Mouse (Mus musculus): Measurements from ENCODE around the gene Sh3bgrl.
A peak's percentile ranks its signal among the peaks of the same experiment; 100 is the strongest.

Gene Sh3bgrl

DNA sequence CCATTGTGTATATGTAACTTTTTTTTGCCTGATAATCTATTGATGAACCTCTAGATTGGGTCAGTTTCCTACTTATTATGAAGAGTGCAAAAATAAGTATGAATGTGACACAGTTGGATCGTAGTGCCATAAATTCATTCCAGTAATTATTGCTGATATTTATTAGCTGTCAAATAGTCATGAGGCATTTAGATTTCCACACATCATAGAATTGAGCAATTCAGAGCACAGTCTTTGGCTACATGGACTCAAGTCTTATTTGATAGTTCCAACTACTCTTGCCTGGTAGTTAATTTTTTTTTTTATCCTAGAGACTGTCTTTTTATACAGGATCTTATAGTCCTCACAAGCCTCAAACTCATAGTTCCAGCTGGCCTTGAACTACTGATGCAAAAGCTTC, 34.9 kb downstream of the Sh3bgrl start:
- no peak for DNase-seq (ENCODE audit: low read depth in 1 of 2, low spot score in 2 of 2)

DNA sequence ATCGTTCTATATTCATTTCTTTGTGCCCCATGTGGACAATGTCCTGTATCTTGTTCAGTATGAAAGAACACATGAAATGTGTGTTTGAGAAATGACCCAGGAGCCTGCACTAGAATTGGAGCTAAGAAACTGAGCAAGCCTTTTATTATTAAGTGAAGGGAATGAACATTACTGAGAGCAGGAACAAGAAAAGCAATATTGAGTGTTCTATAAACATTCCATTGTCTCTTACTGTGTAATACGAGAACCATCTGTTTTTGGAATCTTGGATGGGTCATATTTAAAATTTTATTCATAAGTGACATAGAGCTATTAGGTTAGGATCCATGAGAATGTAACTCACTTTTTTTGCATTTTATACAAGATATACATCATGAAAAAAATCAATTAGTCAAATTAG, 36.7 kb downstream of the Sh3bgrl start:
- DNase-seq (ENCODE audit: low read depth in 1 of 2, low spot score in 2 of 2), result no peak

DNA sequence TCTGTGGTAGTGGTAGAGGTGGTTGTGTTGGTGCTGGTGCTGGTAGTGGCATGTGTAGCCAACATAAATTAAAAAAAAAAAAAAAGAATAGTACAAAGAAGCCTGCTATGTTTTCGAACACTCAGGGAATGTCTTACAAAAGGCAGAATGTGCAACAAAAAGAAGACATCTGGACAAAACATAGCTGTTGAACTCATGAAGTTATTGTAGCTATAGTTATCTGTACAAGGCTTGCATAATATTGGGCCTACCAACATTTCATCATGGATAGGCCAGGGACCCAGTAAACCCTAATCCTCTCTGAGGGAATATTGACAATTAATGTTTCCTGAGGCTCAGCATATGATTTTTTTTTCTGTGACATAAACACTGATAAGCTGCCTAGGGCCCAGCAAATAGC, 37.3 kb downstream of the Sh3bgrl start:
- no peak for DNase-seq (ENCODE audit: low read depth in 1 of 2, low spot score in 2 of 2)

DNA sequence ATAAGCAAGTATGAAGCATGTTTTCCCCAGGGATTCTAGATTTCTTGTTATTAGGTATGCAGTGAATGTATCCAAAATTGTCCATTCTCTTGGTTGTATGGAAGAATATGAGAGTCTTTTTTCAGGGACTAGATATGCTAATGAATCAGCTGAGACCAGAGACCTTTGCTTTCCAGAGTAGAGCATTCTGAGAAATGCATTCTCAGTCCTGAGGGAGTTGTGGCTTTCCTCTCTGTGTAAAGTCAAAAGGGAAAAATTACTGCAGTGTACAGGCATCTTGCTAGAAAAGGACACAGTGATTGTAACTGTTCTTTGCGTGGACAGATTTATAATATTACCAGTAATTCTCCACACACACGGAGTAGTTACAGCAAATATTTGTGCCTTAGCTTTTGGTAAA, 38.3 kb downstream of the Sh3bgrl start:
- no peak for DNase-seq (ENCODE audit: low read depth in 1 of 2, low spot score in 2 of 2)

DNA sequence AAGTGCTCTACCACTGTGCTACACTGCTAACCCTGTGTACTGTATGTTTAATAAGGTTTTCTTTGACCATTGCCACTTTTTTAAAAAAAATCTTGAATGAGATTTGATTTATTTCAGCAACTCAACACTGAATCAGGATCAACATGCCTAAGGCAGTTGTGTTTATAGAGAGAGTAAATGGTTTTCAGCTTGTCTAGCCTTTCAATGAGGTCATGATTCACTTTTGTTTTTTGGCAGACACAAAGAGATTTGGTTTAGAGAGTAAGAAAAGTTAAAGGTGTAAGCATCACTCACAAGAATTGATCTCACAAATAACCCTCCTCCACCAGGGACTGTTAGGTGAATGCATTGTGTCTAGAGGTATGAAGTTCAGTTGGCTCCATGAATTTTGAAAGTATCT, 41.1 kb downstream of the Sh3bgrl start:
- DNase-seq (ENCODE audit: low read depth in 1 of 2, low spot score in 2 of 2), result no peak

DNA sequence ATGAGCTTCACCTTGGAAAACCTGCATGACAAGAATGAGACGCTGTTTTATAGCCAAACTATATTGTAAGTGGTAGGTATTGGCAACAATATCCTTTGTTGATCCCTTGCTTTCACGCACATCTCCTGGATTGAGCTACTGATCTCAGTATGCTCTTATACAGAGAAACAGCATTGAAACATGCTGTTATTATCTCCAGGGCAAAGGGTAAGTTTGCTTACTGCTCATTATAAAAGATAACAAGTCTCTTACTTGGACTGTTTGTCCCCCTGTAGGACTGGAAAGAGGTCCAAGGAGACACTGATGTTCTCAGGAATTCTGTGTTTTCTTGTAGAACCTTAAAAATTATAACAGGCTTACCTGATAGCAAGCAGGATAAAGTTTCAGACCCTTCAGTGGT, 41.7 kb downstream of the Sh3bgrl start:
- DNase-seq (ENCODE audit: low read depth in 1 of 2, low spot score in 2 of 2), result no peak

DNA sequence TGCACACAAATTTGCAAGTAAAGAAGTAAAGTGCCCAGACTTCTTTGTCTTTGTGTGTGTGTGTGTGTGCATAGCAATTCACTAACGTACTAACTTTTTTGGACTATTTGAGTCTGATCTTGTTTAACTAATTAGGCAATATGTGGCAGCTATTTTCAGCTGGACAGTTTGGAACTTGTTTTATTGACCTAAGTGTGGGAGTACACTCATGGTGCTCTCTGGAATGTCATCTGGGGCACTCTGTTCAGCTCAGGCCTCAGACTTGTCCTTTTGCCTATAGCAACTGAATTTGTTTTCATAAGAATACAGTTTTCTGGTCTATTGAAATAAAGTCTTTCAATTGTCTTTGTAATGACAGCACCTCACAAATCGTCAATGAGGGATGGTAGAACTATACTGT, 42.1 kb downstream of the Sh3bgrl start:
- no peak for DNase-seq (ENCODE audit: low read depth in 1 of 2, low spot score in 2 of 2)

DNA sequence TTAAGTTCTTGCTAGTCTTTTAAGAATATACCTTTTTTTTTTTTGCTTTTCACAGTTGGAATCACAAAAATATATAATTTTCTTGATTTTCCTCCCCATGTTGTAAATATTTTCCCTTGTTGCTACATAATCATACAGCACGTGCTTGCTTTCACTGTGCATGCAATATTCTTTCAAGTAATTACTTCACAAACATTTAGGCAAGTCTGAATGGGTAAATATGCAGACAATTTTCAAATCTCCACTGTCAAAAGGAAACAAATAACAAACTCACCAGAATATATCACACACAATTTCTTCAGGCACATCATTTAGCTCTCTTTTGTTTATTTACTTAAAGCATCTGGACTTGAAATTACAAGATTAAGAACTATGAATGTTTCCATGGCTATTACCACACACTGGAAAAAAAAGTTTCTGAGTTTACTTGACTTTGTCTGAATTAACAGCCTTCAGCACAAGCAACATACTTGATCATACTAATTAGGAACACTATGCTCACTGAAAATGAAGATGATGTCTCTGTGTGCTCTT, 46.2 kb downstream of the Sh3bgrl start:
- no peak for DNase-seq (ENCODE audit: low read depth in 1 of 2, low spot score in 2 of 2)

DNA sequence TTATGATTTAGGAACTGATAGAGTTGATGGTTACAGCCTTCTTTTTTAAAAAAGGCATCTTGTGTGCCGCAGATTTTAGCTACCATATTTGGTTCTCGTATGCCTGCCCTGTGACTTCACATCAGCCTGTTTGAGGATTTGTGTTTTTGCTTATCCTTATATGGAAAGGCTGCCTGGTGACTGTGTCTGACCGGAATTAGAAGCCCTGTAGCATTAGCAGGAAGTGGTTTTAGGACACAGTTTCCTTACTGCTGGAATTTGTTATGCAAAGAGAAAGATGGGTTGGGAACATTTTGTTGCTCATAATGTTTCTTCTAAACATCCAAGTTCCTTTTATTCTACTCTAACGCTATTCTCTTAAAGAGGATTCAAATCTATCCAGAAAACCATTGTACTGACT, 47.1 kb downstream of the Sh3bgrl start:
- no peak for DNase-seq (ENCODE audit: low read depth in 1 of 2, low spot score in 2 of 2)

DNA sequence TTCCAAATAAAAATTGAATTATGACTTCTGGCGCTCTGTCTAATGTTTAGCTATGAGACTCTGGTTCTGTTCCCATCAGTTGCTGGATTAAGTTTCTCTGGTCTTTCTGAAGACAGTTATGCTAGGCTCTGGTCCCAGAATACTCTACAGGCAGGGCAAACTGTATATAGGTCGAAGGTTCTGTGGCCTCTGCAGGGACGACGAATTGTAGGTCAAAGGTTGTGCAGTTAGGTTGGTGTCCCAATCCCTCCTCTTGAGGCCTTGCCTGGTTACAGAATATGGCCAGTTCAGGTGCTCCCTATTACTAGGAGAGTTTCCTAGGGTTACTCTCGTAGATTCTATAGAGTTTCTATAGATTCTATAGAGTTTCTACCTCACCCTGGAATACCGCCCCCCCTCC, 50.6 kb downstream of the Sh3bgrl start:
- DNase-seq (ENCODE audit: low read depth in 1 of 2, low spot score in 2 of 2), result no peak

DNA sequence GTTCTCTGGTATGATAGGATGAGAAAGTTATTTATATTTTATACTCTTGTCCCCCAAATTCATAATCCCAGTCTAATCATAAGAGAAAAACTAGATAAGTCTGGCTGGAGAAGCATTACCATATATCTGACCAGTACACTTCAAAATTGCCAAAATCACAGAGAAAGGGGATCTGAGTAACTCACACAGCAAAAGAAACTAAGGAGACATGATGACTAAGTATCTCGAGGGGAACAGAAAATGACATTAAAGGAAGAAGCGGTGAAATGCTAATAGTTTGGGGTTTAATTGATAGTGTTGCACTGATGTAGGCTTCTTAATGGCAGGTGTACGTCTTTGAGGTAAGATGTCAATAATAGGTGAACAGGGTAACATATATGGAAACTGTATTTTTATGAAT, 51.9 kb downstream of the Sh3bgrl start:
- no peak for DNase-seq (ENCODE audit: low read depth in 1 of 2, low spot score in 2 of 2)

DNA sequence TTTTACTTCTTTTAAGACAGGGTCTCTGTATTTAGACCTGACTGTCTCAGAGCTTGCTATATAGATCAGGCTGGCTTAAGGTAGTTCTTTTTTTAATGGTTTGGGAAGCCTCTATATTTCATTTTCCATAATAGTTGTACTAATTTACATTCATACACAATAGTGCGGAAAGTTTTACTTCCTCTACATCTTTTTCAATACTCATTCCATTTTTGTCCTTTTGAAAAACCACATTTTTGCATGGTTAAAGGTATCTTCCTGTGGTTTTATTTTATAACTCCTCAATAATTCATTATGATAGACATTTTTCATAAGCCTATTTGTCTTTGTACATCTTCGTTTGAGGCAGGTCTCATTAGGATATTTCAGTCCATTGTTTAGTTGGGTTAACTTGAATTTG, 56.1 kb downstream of the Sh3bgrl start:
- DNase-seq (ENCODE audit: low read depth in 1 of 2, low spot score in 2 of 2), result no peak

DNA sequence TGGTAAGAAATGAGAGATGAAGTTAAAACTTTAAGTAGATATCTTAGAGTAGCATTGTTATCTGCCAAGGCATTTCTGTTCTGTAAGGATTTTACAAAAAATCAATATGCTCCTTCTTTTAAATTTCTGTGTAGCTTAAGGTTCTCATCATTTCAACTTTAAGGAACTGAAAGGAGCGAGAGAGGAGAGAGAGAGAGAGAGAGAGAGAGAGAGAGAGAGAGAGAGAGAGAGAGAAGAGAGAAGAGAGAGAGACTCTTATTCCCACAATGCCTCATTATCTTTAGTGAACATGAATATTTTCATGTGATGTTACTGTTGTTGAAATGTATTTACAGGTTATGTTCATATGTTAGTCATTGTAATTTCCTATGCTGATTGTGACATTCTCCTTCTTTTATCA, 65.2 kb downstream of the Sh3bgrl start:
- no peak for DNase-seq (ENCODE audit: low read depth in 1 of 2, low spot score in 2 of 2)

DNA sequence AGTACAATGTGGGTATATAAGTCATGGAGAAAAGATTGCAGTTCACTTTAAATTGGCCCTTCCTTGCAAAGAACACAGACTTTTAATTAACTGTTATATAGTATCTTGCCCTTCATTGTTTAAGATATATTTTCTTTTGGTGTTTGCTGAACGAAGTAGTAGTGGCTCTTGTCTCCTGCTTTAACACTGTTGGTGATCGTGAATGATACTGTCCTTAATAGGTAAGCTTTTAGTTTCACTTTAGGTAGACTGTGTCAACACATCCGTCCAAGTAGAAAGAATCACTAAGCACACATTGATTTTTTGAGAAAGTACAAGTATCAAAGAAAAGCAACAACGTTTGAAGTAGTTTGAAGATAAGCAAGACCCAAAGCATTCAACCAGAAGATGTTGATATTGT, 65.7 kb downstream of the Sh3bgrl start:
- no peak for DNase-seq (ENCODE audit: low read depth in 1 of 2, low spot score in 2 of 2)

DNA sequence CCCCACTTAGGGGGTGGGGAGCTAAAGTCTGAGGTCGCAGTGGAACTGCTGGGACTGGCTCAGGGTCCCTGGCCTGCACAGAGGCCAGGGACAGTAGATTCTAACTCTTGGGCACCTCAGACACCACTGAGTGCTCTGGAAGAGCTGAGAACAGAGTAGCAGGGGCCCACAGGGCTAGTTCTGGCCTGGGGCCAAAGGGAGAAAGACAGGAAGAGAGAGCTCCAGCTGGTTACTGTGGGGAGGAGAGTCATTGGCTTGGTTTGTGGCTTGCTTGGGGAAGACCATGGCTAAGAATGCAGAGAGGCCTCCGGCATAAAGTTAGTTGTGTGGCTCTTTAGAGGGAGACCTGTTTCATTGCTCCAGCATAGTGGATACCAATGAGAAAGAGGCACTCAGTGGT, 79.9 kb downstream of the Sh3bgrl start:
- no peak for DNase-seq (ENCODE audit: low read depth in 1 of 2, low spot score in 2 of 2)

DNA sequence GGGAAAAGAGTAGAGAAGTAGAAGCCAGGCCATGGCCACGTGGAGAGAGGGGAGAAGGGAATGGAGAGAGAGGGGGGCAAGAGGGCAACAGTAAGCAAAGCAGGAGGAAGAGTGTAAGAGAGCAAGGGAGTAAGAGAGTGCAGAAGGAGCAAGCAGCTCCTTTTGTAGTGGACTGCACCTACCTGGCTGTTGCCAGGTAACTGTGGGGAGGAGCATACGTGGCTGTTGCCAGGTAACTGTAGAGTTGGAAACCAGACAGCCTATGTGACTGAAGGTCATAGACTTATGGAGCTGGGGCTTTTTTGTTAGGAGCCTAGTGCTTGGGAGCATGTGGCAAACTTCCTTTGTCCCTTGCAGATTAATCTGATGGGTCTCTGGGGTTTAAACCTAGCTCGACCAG, 80.3 kb downstream of the Sh3bgrl start:
- DNase-seq (ENCODE audit: low read depth in 1 of 2, low spot score in 2 of 2), result no peak

DNA sequence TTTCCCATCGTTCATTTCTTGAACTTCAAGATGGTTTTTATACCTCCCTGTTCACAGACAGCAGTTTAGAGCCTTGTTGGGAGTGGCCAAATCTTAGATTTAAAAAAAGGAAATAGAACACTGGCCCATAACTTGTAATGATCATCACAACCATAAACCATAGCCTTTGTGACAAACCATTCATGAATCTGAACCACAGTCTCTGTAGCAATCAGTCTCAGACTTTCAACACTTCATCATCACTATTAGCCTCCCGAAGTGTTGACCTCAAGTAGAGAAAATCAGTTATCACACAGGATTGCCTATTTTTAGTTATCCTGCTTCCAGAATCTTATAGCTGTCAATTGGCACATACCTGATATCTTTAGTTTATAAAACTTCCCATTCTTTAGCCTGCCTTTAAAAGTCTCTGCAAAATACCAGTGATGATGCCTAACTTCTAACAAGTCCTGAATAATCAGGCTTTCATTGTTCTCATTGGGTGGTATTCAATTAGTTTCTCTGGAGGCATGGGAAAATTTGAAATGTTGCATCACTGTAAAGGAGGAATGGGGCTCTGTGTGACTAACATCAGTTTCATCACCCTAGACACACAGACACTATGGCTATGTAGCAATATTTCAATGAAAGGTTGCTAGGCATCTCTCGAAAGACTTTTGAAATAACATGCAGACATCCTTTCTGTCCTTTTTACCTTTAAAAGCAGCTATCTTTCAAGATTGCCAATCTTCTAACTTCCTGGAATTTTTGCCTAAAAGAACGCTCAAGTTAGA, 89.7 kb downstream of the Sh3bgrl start:
- no peak for DNase-seq (ENCODE audit: low read depth in 1 of 2, low spot score in 2 of 2)

DNA sequence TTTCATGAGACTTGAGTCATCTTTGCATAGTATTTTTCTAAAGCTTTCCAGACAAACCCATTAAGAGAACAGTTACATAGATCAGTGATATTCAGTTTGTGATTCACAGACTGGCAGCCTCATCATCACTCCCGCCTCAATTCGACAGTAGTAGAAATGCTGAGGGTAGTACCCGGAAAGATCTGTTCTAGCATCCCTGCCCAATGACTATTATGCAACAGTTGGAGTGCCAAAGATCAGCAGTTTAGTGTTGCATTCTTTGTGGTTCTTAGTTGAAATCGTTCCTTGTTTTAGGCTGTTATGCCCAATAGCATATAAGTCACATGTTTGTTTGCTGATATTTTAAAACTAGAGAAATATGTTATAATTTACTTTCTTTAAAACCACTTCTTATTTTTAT, 94.4 kb downstream of the Sh3bgrl start:
- DNase-seq (ENCODE audit: low read depth in 1 of 2, low spot score in 2 of 2), result peak in 1 of 2 experiments; percentile 10

DNA sequence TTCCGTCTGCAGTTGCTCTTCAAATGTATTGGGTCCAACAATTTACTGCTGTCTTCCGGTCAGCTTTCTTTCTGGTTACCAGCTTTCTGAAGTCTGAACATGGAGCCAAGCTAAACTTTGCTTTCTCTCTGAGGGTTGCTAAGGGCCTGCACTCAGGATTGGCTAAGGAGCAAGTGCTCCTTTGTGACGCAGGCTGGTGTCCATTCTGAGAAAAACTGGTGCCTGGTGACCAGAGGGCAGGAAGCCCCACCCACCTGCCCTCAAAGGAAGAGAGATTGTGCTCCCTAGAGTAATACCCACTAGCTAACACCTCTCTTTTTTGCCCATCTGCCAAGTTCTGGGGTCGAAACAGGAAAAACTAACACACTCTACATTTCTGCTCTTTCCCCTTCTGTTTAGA, 95.8 kb downstream of the Sh3bgrl start:
- DNase-seq (ENCODE audit: low read depth in 1 of 2, low spot score in 2 of 2), result peak; percentile 6 to 42

DNA sequence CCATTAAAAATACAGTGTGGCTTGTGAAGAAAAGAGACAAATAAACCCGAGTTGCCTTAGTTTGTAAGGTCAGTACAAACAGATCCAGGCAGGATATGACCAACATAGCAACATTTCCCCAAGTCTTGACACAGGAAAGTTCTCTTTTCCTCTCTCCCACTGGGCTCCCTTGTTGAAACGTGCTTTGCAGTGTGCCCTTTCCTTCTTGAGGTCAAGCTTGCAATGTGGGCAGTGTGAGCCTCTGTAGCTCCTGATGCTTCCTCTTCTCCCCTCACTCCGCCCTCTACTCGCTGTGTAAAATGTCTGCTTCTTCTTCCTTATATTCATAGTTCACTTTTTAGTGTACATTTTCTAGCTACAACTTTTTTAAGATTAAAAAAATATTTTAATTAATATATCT, 96.3 kb downstream of the Sh3bgrl start:
- peak; percentile 30 to 38 for DNase-seq (ENCODE audit: low read depth in 1 of 2, low spot score in 2 of 2)

DNA sequence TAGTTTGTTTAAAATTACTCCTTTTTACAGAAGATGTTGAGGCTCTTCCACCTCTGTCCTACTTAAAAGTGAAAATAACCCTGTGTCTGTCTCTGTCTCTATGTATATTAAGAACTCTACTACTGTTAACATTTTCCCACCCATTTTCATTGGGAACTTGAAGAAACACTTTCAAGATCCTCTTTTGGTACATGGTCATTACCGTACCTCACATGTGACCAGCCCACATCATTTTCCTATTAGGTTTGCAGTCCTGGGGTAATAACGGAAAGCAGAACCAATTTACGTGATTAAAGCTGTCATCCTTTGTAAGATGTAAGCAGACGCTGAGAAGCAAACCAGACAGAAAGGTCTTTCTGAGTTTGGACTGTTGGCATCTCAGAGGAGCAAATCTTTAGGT, 101.3 kb downstream of the Sh3bgrl start, which contains the start of gene Gm6377:
TSS of gene Gm6377 (plus strand) at position 289 of the 400 bp plus-strand sequence.
- peak; percentile 10 to 17 for DNase-seq (ENCODE audit: low read depth in 1 of 2, low spot score in 2 of 2)

DNA sequence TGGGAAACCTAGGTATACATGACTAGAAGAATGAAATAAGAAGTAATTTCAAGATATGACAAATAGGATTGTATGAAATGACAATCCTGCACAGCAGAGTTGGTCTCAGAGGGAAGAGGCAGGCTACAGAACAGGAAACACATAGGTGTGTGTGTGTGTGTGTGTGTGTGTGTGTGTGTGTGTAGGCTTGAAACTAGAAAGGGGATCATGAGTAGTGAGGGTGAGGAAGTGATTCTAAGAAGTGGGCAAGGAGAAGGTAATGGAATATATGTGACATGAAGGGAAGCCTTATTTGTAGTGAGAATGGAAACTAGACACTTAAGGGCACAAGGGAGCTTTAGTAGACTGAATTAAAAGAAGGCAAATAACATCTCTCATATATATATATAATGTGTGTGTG, 112.7 kb downstream of the Sh3bgrl start:
- no peak for DNase-seq (ENCODE audit: low read depth in 1 of 2, low spot score in 2 of 2)

DNA sequence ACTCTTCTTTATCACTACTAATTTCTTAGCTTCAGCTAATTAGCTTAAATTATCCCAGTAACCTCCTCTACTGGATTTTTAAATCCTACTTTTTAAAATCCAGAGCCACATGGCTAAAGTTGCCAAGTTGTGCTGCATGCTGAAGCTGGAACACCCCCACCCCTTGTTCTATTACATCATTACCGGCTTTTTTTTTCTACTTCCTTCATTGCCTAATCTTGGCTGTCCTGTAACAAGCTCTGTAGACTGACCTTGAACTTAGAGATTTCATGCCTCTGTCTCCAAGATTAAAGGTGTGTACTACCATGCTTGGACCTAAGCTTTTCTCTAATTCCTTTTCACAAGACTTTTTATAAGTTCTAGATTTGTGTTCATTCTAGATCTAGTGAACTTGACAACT, 133.6 kb downstream of the Sh3bgrl start:
- no peak for DNase-seq (ENCODE audit: low read depth in 1 of 2, low spot score in 2 of 2)
